Comparison of ENCODE assay signal across 12 mouse cellular contexts in the genomic region with DNA sequence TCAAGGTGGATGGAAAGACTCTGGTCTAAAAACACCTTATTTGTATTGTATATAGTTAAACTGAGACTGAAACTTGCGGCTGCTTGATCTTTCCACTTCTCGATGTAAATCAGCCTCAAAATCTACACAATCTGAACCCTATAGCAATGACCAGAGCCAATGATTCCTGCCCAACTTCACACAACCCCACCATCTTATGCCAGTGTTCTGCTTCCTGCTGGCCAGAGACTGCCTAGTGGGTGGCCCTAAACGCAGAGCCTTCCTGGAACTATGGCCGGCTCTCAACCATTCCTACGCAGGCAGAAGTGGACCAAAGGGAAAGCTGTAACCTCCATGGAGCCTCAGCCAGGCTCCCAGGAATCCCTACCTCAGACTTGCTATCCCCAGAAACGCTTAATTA. TPM values are rescaled to one million over a fixed set of nuclear protein-coding genes. Genes with fewer than 3 reads are reported as not detected.
DNase-seq lines count a peak whose midpoint lies in the region; ATAC-seq and TF ChIP-seq lines count a peak whose summit lies in the region.
"Had no signal": no experiment of that assay in that cellular context is flagged by ENCODE, and none has a peak within 500 bp of the region (broad histone marks: within the 10 kb centered on the region; RNA-seq: fewer than 3 reads in every experiment).

No protein-coding gene starts in this region.

- no peak for ATAC-seq in heart, embryonic 13.5 days (ENCODE audit: extremely low read depth, insufficient number of reproducible peaks, low FRiP score, low TSS enrichment)
- ATAC-seq in midbrain, postnatal 0 days (ENCODE audit: low FRiP score) = no peak
- no peak for ATAC-seq in limb, embryonic 13.5 days (ENCODE audit: low FRiP score, low read depth)
- ATAC-seq: liver, embryonic 12.5 days had no signal

- H3K36me3 ChIP-seq in heart, embryonic 13.5 days = no peaks in the 10 kb centered on the region
- H3K36me3 ChIP-seq in midbrain, embryonic 10.5 days = no peaks in the 10 kb centered on the region
- no peaks in the 10 kb centered on the region for H3K36me3 ChIP-seq in midbrain, postnatal 0 days (ENCODE audit: insufficient read depth, low read length)
- H3K36me3 ChIP-seq in limb, embryonic 13.5 days = no peaks in the 10 kb centered on the region
- H3K36me3 ChIP-seq: embryonic facial prominence, embryonic 15.5 days; liver, embryonic 12.5 days had no signal

- WGBS in heart, embryonic 13.5 days = 17% methylated on average over 6 of the region's 6 CpGs
- WGBS in midbrain, embryonic 10.5 days = 6% methylated on average over 6 of the region's 6 CpGs
- 14% methylated on average over 6 of the region's 6 CpGs for WGBS in midbrain, postnatal 0 days
- WGBS in limb, embryonic 13.5 days = 9% methylated on average over 6 of the region's 6 CpGs

- H3K4me1 ChIP-seq in heart, embryonic 13.5 days = peaks cover 11% of the 10 kb centered on the region
- H3K4me1 ChIP-seq in midbrain, embryonic 10.5 days = peaks cover 88% of the 10 kb centered on the region
- no peaks in the 10 kb centered on the region for H3K4me1 ChIP-seq in midbrain, postnatal 0 days (ENCODE audit: insufficient read depth, low read length)
- H3K4me1 ChIP-seq in limb, embryonic 13.5 days = peaks cover 23% of the 10 kb centered on the region

- peak overlapping the region; percentile 92 for H3K4me2 ChIP-seq in heart, embryonic 13.5 days
- H3K4me2 ChIP-seq in midbrain, postnatal 0 days (ENCODE audit: low read depth, low read length, poor library complexity, severe bottlenecking) = no peak overlapping the region
- H3K4me2 ChIP-seq in limb, embryonic 13.5 days (replicated peaks) = peak overlapping the region; percentile 93

- no peak for DNase-seq in heart, adult 9 months (ENCODE audit: low spot score in 2 of 2)
- no peak for DNase-seq in midbrain, embryonic 10.5 days (ENCODE audit: low spot score)
- DNase-seq in midbrain, postnatal 0 days (ENCODE audit: low spot score) = no peak
- DNase-seq in cerebellum, postnatal 4 days (ENCODE audit: low spot score in 2 of 2) = no peak
- no peak for DNase-seq in Muller cell, postnatal 12 days (ENCODE audit: inconsistent ontology term)

- H3K27ac ChIP-seq in heart, embryonic 13.5 days (replicated peaks) = no peak overlapping the region
- peak overlapping the region; percentile 85 for H3K27ac ChIP-seq in midbrain, embryonic 10.5 days (replicated peaks)
- no peak overlapping the region for H3K27ac ChIP-seq in midbrain, postnatal 0 days (ENCODE audit: low read depth, low read length)
- H3K27ac ChIP-seq in limb, embryonic 13.5 days = no peak overlapping the region
- H3K27ac ChIP-seq: embryonic facial prominence, embryonic 15.5 days; liver, embryonic 12.5 days had no signal

- H3K9ac ChIP-seq in heart, embryonic 13.5 days = no peak overlapping the region
- no peak overlapping the region for H3K9ac ChIP-seq in midbrain, postnatal 0 days (replicated peaks; ENCODE audit: low read length, poor library complexity, severe bottlenecking)
- H3K9ac ChIP-seq in limb, embryonic 13.5 days = no peak overlapping the region
- H3K9ac ChIP-seq: liver, embryonic 12.5 days had no signal

- H3K4me3 ChIP-seq in heart, embryonic 13.5 days = peak overlapping the region; percentile 65
- peak overlapping the region; percentile 56 for H3K4me3 ChIP-seq in midbrain, embryonic 10.5 days
- H3K4me3 ChIP-seq in midbrain, postnatal 0 days (ENCODE audit: low read depth, low read length) = no peak overlapping the region
- H3K4me3 ChIP-seq in limb, embryonic 13.5 days = peak overlapping the region; percentile 66; the same call in 1 of the 2 replicates

- no peaks in the 10 kb centered on the region for H3K9me3 ChIP-seq in heart, embryonic 13.5 days
- H3K9me3 ChIP-seq in midbrain, embryonic 10.5 days (replicated peaks) = no peaks in the 10 kb centered on the region
- H3K9me3 ChIP-seq in midbrain, postnatal 0 days (ENCODE audit: low read length) = no peaks in the 10 kb centered on the region
- no peaks in the 10 kb centered on the region; the same call in 1 of the 2 replicates for H3K9me3 ChIP-seq in limb, embryonic 13.5 days
- H3K9me3 ChIP-seq: embryonic facial prominence, embryonic 15.5 days; liver, embryonic 12.5 days had no signal

- no peak for TF ChIP-seq CTCF in midbrain, postnatal 0 days (IDR thresholded peaks at IDR 0.05)

- peaks cover 99% of the 10 kb centered on the region for H3K27me3 ChIP-seq in heart, embryonic 13.5 days (replicated peaks)
- peaks cover 100% of the 10 kb centered on the region for H3K27me3 ChIP-seq in midbrain, embryonic 10.5 days (ENCODE audit: low read depth, poor library complexity, severe bottlenecking)
- H3K27me3 ChIP-seq in midbrain, postnatal 0 days (ENCODE audit: insufficient read depth, low read length) = peaks cover 40% of the 10 kb centered on the region
- H3K27me3 ChIP-seq in limb, embryonic 13.5 days = peaks cover 91% of the 10 kb centered on the region

RNA-seq across cellular contexts. Expression of a gene that starts 24.0 kb away (rescaled TPM):
- polyA plus RNA-seq in heart, embryonic 13.5 days (2015; fragmentation: Nextera tagmentation; extraction: Ambion mirVana) = 0.05 TPM in 1 of 2 replicates, not detected in the other
- 38.5 and 39.4 TPM in 2 replicates for polyA plus RNA-seq in midbrain, embryonic 10.5 days (2016; fragmentation: Nextera tagmentation; extraction: Ambion mirVana)
- 9.6 and 10.3 TPM in 2 replicates for total RNA-seq in midbrain, postnatal 0 days (2014; rRNA removed)
- 7.7 and 8.7 TPM in 2 replicates for polyA plus RNA-seq in midbrain, postnatal 0 days (2015; fragmentation: Nextera tagmentation; extraction: Ambion mirVana)
- 0.18 TPM in 1 of 2 replicates, not detected in the other for polyA plus RNA-seq in limb, embryonic 13.5 days (2015; fragmentation: Nextera tagmentation; extraction: Ambion mirVana)
- total RNA-seq: heart, adult 8-10 months; layer of hippocampus, adult 18-20 months had no signal
- polyA plus RNA-seq: liver, embryonic 12.5 days; stomach, embryonic 14.5 days had no signal

RNA-seq across cellular contexts. Expression of a gene that starts 54.0 kb away (rescaled TPM):
- polyA plus RNA-seq in heart, embryonic 13.5 days (2015; fragmentation: Nextera tagmentation; extraction: Ambion mirVana) = 1.9 and 2.1 TPM in 2 replicates
- polyA plus RNA-seq in midbrain, embryonic 10.5 days (2016; fragmentation: Nextera tagmentation; extraction: Ambion mirVana) = 1.4 and 2.7 TPM in 2 replicates
- total RNA-seq in midbrain, postnatal 0 days (2014; rRNA removed) = 25.8 and 43.1 TPM in 2 replicates
- polyA plus RNA-seq in midbrain, postnatal 0 days (2015; fragmentation: Nextera tagmentation; extraction: Ambion mirVana) = 30.6 and 31.2 TPM in 2 replicates
- polyA plus RNA-seq in limb, embryonic 13.5 days (2015; fragmentation: Nextera tagmentation; extraction: Ambion mirVana) = 0.61 and 0.75 TPM in 2 replicates
